Mouse (Mus musculus) frontal cortex, adult (tissue): ENCODE measurements at regions not wholly inside any gene's neighbourhood (a gene's known extent, or its start where the extent isn't known, plus 50 kb on each side); places are given as distances from the start of the nearest gene placed in this dataset.

Experiments used
- ATAC-seq: cut with Nextera tagmentation; 2 replicates; pipeline ENCODE4 v1.9.2; 2017; ENCODE audit warnings: mild to moderate bottlenecking, moderate library complexity, mixed read lengths; ENCODE audit not compliant: low TSS enrichment

GRCm38 (mm10) chr3:83552516-83553139, 213.5 kb upstream of the Sfrp2 start:
- ATAC-seq: no peak

GRCm38 (mm10) chr3:83553858-83554257, 212.3 kb upstream of the Sfrp2 start:
- no peak for ATAC-seq

DNA sequence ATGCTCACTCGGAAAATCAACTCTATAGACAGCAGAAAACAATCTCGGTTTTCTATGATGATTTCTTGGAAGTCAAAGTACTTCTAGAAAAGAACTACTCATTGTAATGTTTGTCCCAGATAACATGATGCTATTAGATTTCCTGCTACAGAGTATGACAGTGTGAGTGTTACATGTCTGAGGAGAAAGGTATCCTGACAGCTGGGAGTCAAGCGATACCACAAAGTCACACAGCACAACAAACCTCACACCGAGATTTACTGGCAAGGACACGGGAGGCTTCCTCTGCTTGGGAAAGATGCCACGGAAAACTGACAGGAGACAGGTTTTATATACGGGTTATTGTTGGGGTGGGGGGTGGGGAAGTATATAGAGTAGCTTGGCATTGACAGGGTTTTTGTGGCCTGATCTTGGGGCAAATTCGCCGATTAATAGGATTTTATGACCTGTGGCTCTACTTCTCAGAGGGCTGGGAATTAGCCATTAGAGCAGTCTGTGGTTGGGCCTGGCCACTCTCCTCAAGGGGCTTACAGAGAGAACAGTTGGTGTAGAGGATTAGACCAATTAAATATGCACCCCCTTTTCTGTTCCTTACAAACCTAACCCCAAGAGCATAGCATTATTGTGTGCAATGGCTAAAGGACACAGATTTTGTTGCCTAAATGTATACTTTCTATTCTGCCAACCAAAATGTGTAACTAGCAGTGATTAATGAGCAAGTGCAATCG, 209.2 kb upstream of the Sfrp2 start:
- no peak for ATAC-seq

DNA sequence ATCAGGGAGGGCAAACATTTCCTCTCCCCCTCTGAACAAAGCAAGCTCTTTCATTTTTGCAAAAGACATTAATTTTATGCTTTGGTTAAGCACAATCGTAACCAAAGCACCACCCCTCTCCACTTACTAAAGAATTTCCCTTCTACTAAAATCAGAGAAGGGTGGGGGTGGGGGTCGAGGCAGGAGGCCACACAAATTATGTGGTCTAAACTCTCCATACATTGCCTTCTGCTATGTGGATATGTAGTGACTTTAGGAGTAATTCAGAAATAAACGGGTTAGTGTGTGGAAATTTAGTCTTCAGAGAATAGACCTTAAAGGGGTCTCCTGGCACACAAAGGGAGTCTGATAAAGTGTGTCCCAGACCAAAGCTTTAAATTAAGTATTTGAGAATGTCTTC, 204.1 kb upstream of the Sfrp2 start:
- ATAC-seq: no peak

DNA sequence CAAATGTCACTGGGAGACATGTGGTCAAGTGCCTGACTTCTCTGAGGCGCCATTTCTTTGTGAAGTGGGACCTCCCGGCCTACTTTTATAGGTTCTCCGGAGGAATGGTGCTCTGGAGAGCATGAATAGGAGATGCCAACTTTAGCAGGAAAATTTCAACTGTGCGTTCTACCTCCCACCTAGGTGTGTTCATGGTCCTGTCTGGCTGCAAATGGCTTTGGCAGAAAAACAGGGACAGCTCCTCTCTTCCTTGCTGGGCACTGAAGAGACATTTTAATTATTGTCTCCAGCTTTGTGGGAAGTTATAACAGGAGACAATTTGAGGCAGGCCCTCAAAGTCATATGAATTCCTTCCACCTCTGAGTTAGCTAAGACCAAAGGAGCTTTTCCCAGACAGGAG, 190.6 kb upstream of the Sfrp2 start:
- ATAC-seq: no peak

GRCm38 (mm10) chr3:83576155-83576554, 190.0 kb upstream of the Sfrp2 start:
- no peak for ATAC-seq

GRCm38 (mm10) chr3:83580766-83581165, 185.4 kb upstream of the Sfrp2 start:
- ATAC-seq: no peak

- ATAC-seq: no peak
Measured at GRCm38 (mm10) chr3:83582256-83582655, 183.9 kb upstream of the Sfrp2 start.

DNA sequence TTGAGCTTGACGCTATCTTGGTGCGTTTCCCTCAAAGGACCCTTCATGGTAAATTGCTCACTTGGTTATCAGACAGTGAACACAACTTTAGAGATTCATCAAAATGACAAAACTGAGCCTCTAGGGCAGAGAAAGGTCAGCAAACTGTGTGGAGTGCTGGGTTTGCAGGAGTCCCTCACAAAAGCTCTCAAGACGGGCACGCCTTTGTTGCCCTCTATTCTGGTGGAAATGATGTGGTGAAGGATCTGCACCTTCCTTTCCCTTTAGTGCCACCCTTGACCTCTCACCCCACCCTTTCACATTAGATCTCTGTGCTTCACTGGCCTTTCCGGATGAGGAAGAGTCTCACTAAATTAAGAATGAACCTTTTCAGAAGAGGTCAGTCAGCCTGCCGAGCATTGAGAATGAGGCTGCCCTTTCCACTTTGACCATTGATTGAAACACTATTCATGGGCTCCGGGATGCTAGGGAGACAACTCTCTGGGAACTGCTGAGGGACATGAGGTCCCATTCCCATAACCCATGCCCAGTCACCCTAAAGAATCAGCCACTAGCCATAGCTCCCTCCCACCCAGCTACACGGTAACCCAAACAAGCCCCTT, 182.9 kb upstream of the Sfrp2 start:
- no peak for ATAC-seq

DNA sequence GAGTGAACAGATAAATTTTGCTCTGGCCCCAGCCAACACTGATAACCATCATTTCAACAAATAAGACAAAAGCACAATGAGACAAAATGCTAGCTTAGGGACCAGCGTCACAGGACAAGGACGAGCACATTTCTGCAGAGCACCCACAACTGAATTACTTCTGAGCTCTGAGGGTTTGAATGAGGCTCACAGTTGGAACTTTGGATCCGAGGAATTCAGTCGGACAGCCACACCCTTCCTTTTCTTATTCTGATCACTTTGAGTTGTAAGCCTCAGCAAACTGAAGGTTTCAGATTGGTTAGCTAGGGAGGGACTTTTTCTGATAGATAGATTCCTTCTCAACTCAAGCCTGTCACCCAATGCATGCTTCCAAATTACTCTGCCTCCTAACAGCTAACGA, 180.0 kb upstream of the Sfrp2 start:
- ATAC-seq: no peak

DNA sequence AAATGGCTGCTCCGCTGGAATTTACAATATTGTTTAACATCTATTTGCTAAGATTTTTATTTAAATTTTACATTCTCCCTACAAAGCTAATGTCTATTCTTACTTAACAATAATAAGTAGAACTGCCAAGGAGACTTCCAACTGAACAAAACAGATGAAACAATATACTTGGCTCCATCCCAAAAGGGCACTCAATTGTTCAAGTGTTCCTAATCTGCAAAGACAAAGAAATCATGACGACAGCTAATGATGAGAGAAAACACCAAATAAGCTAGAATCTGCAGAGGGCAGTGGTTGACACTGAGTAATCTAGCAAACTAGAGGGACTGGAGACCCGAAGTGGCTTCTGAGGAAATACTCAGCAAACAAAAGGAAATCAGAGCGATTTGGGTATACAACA, 179.6 kb upstream of the Sfrp2 start:
- ATAC-seq: no peak

DNA sequence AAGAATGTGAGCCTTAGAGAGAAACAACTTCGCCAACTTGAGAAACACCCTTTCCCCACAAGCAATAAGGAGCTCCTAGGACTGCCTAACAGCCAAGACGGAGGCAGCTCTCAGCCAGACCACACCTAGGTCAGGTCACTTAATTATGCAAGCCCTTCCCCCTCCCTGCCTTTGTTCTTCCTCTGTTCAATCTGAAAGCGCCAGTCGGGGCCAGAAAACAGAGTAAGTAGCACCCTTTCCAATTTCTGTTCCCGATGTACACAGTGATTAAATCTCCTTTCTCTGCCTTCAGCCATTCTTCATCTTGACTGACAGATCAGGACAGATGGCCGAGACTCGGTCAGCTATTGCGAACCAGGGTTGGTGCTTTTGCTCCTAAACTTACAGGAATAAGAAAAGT, 177.0 kb upstream of the Sfrp2 start:
- ATAC-seq: no peak

DNA sequence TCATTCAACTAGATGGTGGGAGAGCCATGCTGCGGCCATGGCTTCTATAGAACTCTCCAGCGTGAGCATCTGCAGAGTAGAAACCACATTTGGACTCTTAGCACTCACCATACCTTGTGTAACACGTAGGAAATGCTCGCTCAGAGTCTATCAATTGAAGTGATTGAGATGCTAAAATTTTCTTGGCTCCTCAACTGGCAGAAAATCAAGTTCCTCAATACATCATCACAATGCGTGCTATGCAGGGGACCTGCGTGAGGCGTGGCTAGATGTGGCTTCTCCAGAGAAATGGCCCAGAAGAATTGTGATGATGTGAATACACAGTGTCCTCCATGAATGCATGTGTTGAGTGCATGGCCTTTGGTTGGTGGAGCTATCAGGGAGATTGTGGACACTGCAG, 174.9 kb upstream of the Sfrp2 start:
- no peak for ATAC-seq

- no peak for ATAC-seq
Measured at GRCm38 (mm10) chr3:83593321-83593720, 172.8 kb upstream of the Sfrp2 start.

GRCm38 (mm10) chr3:83601506-83601905, 164.6 kb upstream of the Sfrp2 start:
- no peak for ATAC-seq

DNA sequence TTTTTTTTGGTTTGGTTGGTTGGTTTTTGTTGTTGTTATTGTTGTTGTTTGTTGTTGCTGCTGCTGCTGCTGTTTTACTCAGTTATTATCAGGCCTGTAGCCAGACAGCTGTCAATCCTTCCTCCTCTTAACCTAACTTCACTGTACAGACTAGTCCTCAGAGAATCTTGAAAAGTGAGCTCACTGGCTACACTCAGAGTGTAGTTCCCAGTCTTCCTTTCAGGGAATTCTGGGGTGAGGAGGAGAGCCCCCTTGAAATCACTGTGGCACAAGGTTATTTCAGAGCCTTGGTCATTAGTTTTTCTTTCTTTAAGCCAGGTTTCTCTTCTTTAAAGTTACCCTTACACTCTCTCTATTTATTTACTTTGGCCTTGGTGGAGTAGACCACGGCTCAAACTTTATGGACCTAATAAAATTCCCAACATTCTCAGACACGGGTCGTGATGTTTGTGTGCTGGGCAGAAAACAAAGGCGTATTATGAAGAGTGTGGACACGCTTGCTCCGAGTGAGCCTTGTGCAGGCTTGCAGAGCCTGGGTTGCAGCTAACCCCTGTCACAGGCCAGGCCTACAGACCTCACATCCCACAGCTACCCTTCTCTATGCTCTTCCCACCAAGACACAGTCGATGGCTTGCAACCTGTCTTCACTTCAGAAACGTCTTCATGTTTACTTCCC, 156.9 kb upstream of the Sfrp2 start:
- ATAC-seq: no peak

DNA sequence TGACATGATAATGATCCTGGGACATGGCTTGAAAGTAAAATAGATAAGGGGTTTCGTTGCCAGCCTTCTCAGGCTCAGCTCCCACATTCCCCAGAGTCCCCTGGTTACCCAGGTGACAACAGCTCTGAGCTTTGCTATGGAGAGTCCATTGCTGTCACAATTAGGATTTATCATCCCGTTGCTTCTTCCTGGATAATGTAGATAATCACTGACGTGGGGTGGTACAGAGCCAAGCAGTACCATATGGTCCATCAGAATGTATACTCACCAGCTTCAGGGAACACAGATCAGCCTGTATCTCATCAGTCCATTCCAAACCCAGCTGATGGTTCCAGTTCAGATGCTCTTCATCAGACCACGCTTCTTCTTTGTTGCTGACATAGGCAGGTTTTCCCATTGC, 145.7 kb upstream of the Sfrp2 start:
- ATAC-seq: no peak

- no peak for ATAC-seq
Measured at GRCm38 (mm10) chr3:83633032-83633431, 133.1 kb upstream of the Sfrp2 start.

- ATAC-seq: no peak
Measured at GRCm38 (mm10) chr3:83640433-83640832, 125.7 kb upstream of the Sfrp2 start.

DNA sequence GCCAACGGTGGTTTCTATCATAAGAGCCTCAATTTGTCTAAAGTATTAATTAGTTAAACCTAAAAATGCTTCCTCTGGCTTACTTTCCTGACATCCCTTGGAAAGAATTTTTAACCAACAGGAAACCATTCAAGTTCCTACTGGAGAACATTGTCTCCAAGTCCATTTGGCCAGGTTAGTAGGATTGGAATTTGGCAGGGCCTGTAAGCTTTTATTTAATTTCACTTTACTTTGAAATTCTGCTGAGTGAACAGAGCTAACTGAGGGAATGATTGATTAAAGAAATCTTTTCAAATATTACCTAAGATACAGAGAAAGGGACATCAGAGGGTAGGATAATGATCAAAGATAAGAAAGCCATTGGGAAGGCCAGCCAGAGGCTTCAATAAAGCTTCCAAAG, 102.4 kb upstream of the Sfrp2 start:
- no peak for ATAC-seq

DNA sequence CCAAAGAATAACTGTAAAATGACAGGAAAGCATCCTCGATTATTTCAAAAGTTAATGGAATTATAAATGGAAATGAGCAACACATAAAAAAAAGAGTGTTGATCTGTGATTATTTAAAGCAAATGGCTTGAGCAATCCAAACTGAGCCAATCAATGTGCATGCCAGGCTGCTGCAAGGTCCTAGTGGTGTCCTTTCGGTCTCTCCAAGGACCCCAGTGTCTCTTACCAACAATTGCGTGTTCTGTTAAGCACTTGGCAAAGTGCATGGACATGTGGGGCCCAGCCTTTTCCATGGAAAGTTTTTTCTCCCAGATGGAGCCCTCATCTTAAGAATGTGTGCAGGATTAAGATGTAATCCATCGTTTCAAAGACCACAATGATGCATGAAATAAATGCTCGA, 90.0 kb upstream of the Sfrp2 start:
- ATAC-seq: no peak

DNA sequence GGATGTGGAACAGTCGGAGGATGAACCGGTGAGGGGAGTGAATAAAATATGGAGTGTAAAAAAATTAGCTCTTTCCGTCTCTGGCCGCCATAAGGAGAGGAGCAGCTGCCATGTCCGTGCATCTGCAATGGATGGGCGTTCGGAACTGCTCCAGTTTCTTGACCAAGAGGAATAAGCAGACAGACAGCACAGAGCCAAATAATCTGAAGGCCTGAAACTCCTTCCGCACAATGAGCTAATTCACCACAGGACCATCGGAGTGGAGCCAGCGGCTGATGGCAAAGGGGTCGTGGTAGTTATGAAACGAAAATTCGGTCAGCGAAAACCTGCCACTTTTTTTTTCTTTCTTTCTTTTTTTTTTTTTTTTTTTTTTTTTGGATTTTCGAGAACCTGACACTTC, 79.5 kb upstream of the Sfrp2 start:
- no peak for ATAC-seq

DNA sequence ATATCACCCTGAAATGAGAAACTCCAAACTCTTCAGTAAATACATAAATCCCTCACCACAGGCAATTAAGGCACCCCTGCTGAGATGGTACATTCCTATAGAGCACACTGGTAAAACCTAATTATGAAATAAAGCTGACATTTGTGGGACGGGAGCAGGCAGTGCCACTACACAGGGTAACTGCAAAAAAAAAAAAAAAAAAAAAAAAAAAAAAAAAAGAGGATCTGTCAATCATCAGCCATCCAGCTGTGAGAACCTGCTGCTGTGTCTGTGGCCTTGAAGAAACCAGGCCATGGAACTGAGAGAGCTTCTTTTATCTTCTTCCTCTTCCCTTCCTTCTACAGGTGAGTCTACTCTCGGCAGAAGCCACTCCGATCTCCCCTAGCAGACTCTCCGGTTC, 78.6 kb upstream of the Sfrp2 start:
- no peak for ATAC-seq
